Mouse (Mus musculus): ENCODE measurements around the gene Disc1.

Disc1 gene

DNA sequence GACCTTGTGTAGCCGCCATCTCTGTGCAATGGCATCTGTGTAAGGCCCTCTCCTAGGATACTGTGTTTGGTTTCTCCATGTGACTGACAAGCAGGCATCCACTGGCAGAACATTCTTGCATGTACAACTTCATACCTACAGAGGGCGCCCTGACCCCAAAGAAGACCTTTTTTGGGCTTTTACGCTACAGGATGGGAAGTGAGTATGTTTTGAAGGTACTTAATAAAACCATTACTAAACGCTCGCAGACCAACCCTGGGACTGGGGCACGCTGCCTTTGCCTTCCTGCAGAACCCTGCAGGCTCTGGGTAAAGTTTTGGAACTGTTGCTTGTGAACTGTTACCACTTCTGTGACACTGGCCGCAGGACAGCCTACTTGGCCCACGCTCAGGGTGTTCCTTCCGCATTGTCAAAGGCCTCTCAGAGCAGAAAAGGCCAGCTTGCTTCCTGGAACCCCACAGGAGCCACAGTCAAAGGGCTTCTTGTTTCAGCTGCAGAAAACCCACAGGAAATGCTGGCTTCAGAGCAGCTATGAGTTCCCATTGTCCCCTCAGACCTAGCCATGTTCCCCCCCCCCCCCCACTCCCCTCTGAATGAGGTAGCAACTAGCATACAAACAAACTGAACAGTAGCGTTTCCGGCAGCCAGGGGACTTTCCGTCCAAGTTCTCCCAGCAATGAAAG, 13.1 kb downstream of the Disc1 start:
- peak; percentile 52 to 79 for DNase-seq (ENCODE audit: low spot score in 2 of 2)

DNA sequence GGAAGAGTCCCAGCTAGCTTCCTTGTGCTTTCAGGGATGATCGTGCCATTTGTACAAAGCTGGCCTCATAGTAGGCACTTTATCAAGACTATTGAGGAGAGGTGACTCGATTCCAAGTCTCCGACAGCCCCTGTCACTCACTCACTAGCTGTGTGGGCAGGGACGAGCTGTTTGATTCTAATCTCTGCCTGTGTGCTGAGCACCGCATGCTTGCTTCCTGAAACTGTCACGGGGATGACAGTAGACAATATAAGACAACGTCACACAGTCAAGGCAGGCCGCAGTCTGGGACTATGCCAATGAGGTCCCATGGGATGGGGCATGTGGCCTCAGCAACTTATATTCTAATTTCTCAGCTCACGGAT, 13.6 kb downstream of the Disc1 start:
- DNase-seq (ENCODE audit: low spot score in 2 of 2), result no peak

DNA sequence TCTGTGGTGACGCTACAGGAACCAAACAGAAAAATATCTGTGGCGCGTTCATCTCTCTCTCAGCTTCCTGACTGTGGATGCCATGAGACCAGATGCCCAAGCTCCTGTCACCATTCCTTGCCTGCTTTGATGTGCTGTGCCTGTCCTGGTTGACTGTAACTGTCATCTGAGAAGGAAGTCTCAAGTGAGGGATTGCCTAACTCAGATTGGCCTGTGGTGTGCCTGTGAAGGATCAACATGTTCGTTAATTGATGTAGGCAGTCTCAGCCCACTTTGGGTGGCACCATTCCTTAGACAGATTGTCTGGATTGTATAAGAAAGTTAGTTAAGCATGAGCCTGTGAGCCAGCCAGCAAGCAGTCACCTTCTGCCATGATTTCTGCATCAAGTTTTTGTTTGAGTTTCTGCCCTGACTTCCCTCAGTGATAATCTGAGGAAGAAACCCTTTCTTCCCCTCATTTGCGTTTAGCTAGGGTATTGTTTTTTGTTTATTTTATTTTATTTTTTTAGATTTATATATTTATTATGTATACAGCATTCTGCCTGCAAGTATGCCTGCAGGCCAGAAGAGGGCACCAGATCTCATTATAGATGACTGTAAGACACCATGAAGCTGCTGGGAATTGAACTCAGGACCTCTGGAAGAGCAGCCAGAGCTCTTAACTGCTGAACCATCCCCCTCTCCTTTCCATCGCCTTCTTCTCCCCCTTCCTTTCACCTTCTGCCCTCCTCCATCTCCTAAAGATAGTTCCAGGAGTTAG, 14.3 kb downstream of the Disc1 start:
- no peak for DNase-seq (ENCODE audit: low spot score in 2 of 2)

DNA sequence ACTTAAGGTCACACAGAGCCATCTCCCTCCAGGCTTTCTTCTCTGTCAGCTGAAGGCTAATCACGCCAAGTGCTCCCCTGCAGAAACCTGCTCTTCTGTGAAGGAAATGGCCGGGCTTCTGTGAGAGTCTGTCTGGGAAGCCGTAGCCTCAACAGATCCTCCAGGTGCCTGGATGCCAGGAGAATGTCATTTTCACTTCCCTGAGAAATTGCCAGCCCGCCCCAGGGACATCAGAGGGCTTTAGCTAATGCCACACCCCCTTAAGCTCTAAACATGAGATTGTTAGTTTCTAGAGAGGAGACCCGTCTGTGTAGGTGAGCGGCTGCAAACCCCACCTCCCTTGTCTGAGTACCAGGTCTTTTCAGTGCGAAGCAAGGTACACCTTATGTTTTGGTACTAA, 15.3 kb downstream of the Disc1 start:
- DNase-seq (ENCODE audit: low spot score in 2 of 2), result no peak

DNA sequence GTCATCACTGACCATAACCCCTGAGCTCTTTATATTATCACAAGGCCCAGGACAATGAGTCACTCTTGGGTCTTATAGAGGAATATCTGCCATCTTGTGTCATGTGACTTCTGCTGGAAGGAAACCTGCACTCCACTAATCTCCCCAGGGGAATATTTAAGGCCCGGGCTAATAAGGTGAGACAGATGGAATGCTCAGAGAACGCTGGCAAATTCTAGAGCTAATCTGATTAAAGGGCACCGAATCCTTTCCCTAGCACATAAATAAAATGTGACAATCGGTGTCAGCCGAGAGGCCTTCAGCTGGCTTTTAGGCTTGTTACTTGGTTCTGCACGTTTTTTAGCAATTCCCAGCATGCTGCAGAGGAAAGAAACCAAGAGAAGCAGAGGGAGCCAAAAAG, 15.7 kb downstream of the Disc1 start:
- no peak for DNase-seq (ENCODE audit: low spot score in 2 of 2)

DNA sequence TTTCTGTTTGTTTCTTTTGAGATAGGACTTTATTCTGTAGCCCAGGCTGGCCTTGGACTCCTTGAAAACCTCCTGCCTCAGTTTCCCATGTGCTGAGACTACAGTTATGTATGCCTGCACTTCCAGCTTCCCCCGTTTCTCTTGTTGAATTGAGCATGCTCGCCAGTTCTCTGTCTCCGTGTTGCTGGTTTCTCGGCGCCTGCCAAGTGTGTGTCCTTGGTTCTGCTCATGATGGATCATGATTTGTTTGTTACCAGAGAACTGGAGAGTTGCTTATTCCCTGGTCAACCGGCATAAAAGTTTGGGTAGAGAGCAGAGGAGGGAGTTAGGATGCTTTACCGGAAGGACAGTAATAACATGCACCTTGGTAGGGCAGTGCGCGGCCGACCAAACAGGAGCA, 20.1 kb downstream of the Disc1 start:
- no peak for DNase-seq (ENCODE audit: low spot score in 2 of 2)

DNA sequence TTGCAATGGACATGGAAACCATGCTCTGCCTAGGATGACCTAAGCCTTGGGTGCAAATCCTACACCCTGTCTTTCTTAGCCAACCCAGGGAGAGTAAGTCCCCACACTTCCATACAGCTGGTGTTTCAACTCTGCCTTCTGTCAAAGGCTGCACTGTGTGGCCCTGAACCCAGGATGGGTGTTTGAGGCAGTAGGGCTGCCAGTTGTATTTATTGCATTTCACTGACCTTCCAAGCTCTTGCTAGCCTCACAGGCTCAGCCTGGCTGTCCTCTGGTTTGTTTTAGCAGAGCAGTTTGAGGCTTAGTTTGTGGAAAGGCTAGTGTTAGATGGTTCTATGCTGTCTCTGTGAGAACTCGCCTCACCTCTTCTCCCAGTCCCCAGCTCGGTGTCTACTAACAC, 20.6 kb downstream of the Disc1 start:
- no peak for DNase-seq (ENCODE audit: low spot score in 2 of 2)

DNA sequence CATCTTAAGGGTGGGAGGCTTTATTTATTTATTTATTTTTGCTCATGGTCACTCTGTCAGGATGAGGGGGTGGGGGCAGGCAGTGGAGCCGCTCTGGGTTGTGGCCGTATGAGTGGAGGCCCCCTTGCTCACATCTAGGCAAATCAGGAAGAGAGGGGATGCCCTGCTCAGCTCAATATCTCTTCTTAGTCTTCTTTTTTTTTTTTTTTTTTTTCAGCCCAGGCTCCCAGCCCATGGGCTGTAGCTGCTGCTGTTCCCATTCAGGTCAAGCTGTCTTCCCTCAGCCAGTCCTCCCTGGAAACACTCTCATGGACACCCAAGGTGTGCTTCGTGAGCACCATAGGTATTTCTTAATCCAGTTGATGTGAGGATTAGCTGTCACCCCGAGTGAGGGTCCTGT, 21.4 kb downstream of the Disc1 start:
- DNase-seq (ENCODE audit: low spot score in 2 of 2), result no peak

DNA sequence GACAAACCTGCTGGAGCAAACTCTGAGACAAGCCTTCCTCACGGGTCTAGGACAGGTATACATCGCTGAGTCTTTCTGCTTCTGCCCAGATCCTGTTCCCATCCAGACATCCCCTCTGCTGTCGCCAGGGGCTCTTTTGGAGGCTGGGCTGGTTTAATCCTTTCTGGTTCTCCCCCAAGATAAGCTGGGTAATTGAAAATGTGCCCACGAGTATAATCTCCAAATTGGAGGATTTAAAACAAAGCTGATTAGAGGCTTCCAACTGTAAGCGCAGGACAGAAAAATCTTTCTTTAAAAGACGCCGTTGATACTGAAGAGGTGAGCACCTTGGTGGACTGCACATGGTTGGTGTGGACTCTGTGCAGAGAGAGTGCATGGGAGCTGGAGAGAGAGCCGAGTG, 23.3 kb downstream of the Disc1 start:
- DNase-seq (ENCODE audit: low spot score in 2 of 2), result no peak

DNA sequence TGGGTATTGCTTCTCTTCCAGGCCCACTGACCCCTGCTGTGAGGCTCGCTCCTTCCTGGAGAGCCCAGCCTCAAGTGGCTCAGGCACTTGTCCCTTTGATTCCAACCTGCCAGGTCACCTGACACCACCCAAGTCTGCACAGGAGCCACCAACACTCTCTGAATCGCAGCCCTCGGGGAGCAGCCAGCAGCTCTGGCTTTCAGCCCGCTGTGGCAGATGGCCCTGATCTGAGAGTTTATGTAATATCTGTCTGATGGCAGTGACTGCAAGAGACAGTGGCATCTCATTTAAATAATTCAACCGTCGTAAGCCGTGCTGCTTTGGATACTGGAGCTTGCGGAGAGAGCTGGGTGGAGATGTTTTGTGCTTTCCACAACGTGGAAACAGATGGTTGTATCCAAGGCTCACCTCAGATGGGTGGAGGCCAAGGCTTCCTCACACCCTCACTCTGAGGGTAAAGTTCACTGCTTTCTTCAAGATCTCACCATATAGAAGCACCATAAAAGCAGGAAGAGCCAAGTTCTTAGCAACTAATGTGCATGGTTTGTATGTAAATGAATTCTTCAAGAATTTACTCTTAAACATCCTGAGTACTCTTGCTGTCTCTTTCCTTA, 24.9 kb downstream of the Disc1 start:
- peak; percentile 60 to 65 for DNase-seq (ENCODE audit: low spot score in 2 of 2)

DNA sequence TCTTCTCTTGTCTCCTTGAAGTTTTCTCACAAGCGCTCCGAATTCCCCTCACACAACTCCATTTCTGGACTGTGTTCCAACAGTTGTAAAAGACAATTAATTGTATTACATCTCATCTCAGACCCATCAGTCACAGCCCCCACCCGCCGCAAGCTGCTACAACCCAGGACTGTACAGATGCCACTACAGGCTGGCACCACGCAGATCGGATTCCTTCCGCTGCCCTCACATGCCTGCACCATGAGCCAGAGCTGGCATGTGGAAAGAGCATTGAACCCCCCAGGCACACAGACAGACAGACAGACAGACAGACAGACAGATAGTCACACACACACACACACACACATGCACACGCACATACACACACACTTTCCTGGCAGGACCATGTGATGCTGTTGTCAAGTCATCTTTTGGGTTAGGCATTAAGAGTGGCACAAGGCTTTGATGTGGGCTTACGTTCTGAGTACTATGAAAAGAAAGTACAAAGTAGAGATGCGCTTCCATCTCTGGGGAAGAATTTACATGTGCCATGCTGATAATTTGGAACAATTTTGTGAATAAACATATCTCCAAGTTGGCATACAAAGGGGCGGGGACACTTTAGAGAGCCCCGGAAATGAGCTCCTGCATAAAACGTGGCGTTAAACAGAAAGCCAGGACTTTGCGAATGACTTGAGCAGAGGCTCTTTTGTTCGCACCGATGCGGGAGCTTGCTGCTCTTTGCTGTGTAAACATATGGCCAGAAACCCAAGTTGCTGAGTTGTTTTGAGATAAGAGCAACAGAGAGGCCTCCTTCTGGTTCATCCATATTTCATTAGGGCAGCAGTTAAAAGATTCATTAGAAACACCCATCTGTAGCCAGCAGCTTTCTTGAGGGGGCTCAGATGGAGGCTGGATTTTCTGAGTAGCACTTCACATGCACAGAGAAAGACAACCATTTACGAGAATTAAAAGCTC, 26.7 kb downstream of the Disc1 start:
- no peak for DNase-seq (ENCODE audit: low spot score in 2 of 2)

DNA sequence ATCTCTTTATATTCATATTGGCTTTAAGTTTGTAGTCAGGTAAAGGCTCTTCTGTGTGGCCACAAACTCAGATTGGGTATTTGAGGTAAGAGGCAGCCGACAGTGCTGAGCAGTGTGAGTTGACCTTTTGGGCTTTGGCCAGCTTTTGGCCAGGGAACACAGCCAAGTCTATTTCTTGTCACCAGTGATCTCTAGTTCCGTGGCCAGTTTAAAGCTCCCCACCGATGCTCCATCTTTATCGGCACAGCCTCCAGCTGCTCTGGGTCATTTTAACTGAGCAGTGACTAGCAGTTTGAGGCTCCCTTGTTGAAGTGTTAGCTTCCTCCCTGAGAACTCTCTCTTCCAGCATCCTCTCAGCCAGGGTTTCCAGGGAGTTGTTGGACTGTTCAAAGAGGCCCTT, 29.8 kb downstream of the Disc1 start:
- no peak for DNase-seq (ENCODE audit: low spot score in 2 of 2)

DNA sequence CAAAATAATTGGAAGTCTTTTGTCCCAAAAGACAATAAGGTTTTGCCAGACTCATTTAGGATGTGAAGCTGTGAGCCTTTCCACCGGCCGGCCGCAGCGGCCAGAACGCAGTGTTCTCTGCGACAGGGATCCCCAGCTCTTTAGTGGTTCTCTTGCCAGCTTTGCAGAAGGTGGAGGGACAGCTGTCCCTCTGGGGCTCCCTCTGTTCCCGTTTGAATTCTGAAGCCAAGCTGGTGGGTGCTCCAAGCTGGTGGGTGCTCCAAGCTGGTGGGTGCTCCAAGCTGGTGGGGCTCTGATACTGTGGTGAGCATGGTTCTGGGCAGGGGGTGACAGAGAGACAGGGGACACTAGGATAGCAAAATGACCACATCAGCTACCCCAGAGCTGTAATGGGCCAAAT, 30.5 kb downstream of the Disc1 start:
- DNase-seq (ENCODE audit: low spot score in 2 of 2), result no peak

DNA sequence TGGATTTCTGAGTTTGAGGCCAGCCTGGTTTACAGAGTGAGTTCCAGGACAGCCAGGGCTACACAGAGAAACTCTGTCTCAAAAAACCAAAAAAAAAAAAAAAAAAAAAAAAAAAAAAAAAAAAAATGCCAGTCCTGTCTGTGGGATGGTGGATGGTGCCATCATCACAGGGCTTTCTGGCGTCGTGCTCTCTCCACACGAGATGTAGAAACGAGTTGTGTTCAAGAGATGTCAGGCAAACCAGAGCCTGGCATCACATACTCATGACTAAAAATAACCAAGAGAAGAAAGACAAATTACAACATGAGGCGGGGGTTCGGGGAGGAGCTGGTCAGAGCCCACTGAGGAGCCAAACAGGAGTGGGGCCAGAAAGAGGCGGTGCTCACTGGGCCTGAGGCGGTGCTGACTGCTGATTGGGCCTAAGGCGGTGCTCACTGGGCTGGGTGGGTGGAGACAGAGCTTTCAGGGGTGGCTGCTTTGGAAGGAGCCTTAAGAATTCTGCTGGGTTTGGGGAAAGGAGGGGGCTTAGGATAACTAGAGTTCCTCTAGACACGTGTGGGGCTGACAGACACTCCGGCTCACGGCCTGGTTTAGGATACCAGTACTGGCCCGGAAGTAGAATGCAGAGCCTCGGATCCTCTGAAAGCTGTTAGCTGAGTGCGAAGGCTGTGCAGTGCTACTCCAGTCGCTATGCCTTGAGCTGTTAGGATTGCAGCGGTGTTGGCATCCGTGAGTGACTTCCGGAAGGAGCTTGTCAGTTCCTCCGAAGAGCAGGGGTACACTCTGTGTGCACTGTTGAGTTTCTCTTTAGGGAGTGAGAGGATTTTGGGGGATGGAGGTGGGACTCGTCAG, 37.1 kb downstream of the Disc1 start:
- DNase-seq (ENCODE audit: low spot score in 2 of 2), result peak; percentile 25 to 35

DNA sequence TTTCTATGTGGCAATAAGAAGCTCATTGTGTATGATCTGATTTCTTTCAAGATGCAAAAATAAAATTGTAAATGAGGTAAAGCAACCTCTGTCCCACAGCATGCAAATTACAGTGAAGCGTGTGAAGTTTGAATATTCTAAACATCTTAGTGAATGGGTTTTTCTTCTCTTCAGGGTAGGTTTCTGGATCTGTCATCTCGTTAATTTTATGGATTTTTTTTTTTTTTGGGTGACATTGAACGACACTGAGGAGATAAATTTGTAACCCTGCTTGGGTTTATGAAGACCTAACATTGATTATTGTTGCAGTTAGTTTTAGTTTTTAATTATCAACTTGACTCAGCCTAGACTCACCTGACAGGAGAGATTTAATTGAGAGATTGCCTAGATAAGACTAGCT, 43.1 kb downstream of the Disc1 start:
- no peak for DNase-seq (ENCODE audit: low spot score in 2 of 2)

DNA sequence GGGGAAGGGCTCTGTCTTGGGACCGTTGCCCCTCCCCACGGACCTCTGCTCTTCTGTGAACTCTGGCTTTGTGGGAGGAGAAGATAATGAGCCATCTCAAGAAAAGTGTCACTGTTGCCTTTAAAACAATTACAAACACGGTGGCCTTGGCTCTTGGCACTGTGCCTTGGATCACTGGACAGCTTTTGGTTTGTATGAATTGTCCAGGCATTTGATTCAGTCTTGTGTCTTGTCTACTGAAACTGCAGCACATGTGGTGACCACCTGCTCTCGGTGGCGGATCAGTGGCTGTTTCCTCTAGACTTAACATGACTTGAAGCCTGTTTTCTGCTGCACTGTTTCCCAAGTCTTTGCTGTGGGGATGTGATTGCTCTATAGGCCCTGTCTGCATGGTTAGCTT, 44.1 kb downstream of the Disc1 start:
- DNase-seq (ENCODE audit: low spot score in 2 of 2), result no peak

DNA sequence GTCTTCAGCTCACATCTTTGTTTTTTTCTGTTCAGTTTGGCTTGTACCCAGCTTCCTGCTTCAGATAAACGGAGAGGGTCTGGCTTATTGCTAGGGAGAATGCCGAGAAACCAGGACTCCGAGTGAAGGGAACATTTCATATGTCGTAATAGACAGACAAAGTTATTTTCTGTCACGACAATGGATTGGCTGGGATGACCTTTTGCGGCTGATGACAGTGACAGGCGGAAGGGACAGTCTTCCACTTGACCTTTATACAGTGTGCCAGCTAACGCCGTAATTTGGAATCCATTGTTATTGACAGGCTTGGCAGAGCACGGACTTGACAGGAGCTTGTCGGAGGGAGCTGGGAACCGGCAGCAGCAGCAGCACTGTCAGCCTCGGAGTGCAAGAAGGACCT, 48.3 kb downstream of the Disc1 start:
- DNase-seq (ENCODE audit: low spot score in 2 of 2), result no peak

DNA sequence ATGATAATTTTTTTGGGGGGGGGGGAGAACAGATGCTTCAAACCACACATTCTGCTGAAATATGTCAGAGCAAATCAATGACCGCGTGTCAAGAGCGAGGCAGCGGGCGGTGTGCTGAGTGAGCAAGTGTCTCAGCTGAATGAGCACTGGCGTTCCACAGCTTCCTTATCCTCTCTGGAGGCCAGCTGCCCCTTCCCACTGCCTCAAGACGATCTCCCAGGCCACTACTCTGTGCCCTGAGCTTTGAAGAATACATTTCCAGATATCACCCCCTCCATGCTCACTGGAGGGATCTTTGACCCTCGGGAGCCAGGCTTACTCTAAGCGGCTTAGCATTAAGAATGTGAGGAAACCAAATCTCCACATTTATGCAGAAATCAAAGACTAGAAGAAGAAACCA, 59.2 kb downstream of the Disc1 start:
- DNase-seq (ENCODE audit: low spot score in 2 of 2), result no peak

DNA sequence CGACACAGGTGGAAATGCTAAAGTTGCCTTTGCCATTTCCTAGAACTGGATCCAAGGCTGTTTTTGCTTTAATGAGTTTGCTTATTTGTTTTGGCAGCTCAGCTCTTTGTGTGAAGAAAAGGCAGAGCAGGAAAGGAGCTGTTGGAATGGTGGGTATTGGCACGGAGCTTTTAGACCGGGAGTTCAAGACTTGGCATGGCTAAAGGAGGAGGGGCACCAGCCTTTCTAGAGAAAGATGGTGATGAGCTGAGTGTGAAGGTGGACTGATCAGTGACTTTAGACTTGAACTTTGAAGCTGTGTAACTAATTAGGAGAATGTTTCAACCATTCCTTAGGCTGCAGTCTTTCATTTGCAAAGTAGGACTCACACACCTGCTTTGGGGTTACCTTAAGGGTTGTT, 59.8 kb downstream of the Disc1 start:
- DNase-seq (ENCODE audit: low spot score in 2 of 2), result no peak

DNA sequence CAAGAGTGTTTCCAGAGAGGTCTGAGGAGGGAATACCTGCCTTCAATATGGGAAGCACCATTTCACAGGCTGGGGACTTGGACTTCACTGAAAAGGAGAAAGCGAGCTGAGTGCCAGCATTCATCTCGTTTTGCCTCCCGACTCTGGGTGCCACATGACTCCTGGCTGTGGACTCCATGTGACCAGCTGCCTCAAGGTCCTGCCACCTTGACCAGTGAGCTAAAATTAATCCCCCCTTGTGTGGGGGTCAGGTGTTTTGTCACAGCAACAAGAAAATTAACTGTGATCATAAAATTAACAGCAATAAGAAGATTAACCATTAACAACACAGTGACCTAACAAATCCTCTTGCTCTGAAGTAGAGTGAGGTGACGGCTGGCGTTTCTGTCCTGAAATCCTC, 61.3 kb downstream of the Disc1 start:
- DNase-seq (ENCODE audit: low spot score in 2 of 2), result no peak

DNA sequence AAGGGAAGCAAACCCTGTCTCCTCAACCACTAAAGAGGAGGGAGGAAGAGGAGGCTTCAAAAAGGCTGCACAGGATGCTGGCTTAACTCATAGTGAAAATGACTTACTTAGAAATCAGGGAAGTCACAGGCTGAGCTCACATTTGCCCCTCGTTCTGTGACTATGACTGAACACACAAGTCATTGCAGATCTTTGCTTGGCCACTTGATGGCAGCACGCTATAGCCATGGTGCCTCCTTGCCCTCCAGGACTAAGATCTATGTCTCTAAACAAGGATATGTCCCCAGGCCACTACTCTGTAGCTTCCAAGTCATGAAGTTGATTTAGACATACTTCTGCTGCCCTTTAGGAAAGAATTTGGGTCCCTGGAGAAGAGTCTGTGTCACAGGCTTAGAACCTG, 62.6 kb downstream of the Disc1 start:
- peak in 1 of 2 experiments; percentile 41 for DNase-seq (ENCODE audit: low spot score in 2 of 2)
